Mouse (Mus musculus) E14TG2a.4 (cell line): ENCODE data around the gene Wdr60.

ENCODE experiments used
- CTCF ChIP-seq: conservative IDR thresholded peaks from 2 replicates; pipeline ENCODE4 v1.5.1; 2014; ENCODE audit warnings: low read length
- NANOG ChIP-seq: IDR thresholded peaks from 2 replicates; pipeline ENCODE4 v1.6.1; 2014; ENCODE audit warnings: borderline replicate concordance, low read length, mixed read lengths
- POU5F1 ChIP-seq: IDR thresholded peaks from 2 replicates; pipeline ENCODE4 v1.6.1; 2014; ENCODE audit warnings: low read length, borderline replicate concordance

GRCm38 (mm10) chr12:116238803-116239202 lies 24.0 kb downstream of the Wdr60 start:
- TF ChIP-seq CTCF (no peak), POU5F1 (no peak), NANOG (no peak)
